Mouse (Mus musculus): ENCODE measurements at regions not wholly inside any gene's neighbourhood (a gene's known extent, or its start where the extent isn't known, plus 50 kb on each side); places are given as distances from the start of the nearest gene placed in this dataset.

DNA sequence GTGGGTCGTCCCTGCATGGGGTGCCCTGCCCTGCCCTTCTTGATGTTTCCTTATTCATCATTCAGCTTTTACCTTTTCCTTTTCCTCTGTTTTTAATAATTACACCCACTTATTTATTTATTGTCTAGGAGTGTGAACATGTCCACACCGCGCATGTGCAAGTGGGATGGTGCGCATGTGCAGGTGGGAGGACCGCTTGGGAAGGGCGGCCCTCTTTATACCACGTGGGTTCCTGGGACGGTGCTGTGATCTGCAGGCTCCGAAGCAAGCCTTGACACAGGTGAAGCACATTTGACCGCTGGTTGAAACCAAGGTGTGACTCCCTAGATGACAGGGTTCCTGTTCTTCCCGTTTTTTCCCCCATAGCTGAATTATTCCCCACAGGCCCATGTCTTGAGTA, 60.0 kb downstream of the Syf2 start:
- H3K27me3 ChIP-seq (ENCODE audit: control insufficient read depth, insufficient read depth, low read length): no peaks in the 10 kb centered on the region
- H3K4me1 ChIP-seq (ENCODE audit: control insufficient read depth, insufficient read depth, low read length): peaks cover 8% of the 10 kb centered on the region; the same call in 1 of the 2 replicates
- 0 out of 2 replicates have a peak, but pooled peaks cover 3% of the 10 kb centered on the region for H3K9me3 ChIP-seq (ENCODE audit: control insufficient read depth, low read depth, low read length)
- no peak overlapping the region for H3K4me3 ChIP-seq (ENCODE audit: low read depth, low read length)
- H3K27ac ChIP-seq (ENCODE audit: low read length): no peak overlapping the region
- H3K4me2 ChIP-seq (replicated peaks; ENCODE audit: low read depth, low read length): no peak overlapping the region
- ATAC-seq (ENCODE audit: insufficient number of reproducible peaks, insufficient read depth, low FRiP score, low read depth): no peak
- 85% methylated on average over 11 of the region's 11 CpGs for WGBS
- H3K9ac ChIP-seq (replicated peaks; ENCODE audit: low read depth, low read length): no peak overlapping the region
- H3K36me3 ChIP-seq (ENCODE audit: control insufficient read depth, insufficient read depth, low read length): no peaks in the 10 kb centered on the region

DNA sequence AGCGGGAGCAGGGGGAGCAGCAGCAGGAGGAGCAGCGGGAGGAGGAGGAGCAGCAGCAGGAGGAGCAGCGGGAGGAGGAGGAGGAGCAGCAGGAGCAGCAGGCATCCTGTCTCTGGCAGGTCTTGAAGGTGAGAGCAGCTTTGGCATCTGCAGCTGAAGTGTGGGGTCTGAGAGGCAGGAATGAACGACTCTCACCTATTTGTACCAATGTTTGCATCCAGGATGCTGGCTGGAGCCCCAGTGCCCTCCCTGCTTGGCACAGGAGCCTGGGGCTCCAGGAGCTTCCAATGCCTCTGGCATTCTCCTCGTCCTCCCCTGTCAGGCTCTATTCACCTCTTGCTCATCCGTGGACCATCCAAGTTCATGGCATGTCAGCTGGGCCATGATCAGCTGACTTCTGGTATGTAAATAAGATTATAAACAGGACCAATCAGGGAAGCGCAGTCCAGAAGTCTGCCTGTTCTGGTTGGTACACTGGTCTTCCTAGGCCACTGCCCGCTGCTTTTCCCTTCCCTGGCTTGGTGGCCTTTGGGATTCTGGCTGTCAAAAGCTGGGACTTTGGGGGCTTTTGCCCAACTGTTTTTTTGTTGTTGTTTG, 62.9 kb downstream of the Syf2 start:
- Histone ChIP-seq H3K36me3 (ENCODE audit: control insufficient read depth, insufficient read depth, low read length) (no peaks in the 10 kb centered on the region), H3K4me1 (ENCODE audit: control insufficient read depth, insufficient read depth, low read length) (peaks cover 8% of the 10 kb centered on the region; the same call in 1 of the 2 replicates), H3K9me3 (ENCODE audit: control insufficient read depth, low read depth, low read length) (0 out of 2 replicates have a peak, but pooled peaks cover 3% of the 10 kb centered on the region), H3K9ac (replicated peaks; ENCODE audit: low read depth, low read length) (no peak overlapping the region), H3K27ac (ENCODE audit: low read length) (no peak overlapping the region), H3K4me2 (replicated peaks; ENCODE audit: low read depth, low read length) (no peak overlapping the region), H3K4me3 (ENCODE audit: low read depth, low read length) (no peak overlapping the region), H3K27me3 (ENCODE audit: control insufficient read depth, insufficient read depth, low read length) (no peaks in the 10 kb centered on the region)
- ATAC-seq (ENCODE audit: insufficient number of reproducible peaks, insufficient read depth, low FRiP score, low read depth): no peak
- 59% methylated on average over 8 of the region's 8 CpGs for WGBS

DNA sequence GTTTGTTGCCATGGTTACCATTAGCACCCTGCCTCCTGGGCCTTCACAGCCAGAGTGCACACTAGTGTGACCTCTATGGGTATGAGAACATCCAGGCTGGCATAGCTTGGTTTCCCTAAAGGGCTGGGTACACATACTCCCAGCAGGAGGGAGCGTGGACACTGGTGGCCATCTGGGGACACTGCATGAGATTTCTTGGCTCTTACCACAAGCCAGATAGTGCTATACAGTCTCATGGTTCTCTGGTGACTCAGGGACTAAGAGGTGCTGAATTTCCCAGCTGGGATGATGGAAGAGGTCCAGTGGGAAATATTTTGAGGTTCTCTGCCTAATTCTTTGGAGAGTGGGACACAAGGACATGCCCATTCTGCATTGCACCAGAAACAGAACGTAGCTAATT, 63.5 kb downstream of the Syf2 start:
- H3K27ac ChIP-seq (ENCODE audit: low read length): no peak overlapping the region
- 0 out of 2 replicates have a peak, but pooled peaks cover 3% of the 10 kb centered on the region for H3K9me3 ChIP-seq (ENCODE audit: control insufficient read depth, low read depth, low read length)
- no peaks in the 10 kb centered on the region for H3K36me3 ChIP-seq (ENCODE audit: control insufficient read depth, insufficient read depth, low read length)
- 91% methylated on average over 2 of the region's 2 CpGs for WGBS
- no peak for ATAC-seq (ENCODE audit: insufficient number of reproducible peaks, insufficient read depth, low FRiP score, low read depth)
- no peaks in the 10 kb centered on the region for H3K27me3 ChIP-seq (ENCODE audit: control insufficient read depth, insufficient read depth, low read length)
- H3K4me2 ChIP-seq (replicated peaks; ENCODE audit: low read depth, low read length): no peak overlapping the region
- H3K9ac ChIP-seq (replicated peaks; ENCODE audit: low read depth, low read length): no peak overlapping the region
- H3K4me1 ChIP-seq (ENCODE audit: control insufficient read depth, insufficient read depth, low read length): peaks cover 8% of the 10 kb centered on the region; the same call in 1 of the 2 replicates
- H3K4me3 ChIP-seq (ENCODE audit: low read depth, low read length): no peak overlapping the region

DNA sequence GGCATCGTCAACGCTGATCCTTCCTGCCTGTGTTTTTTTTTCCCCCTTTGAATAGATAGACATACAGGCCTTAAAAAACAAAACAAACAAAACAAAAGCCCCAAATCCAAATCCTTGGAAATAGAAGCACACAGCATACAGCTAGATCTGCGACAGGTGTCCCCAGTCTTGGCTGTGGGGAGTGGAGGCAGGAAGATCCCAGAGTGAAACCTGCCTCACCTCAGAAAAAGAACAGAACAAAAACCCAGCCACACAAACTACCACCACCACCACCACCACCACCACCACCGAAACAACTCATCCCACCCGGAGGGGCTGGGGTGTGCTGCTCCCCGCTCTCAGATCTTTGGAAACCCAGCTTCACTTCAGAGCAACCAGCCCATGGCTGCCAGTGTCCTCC, 64.0 kb downstream of the Syf2 start:
- Histone ChIP-seq H3K27ac (ENCODE audit: low read length) (no peak overlapping the region), H3K27me3 (ENCODE audit: control insufficient read depth, insufficient read depth, low read length) (no peaks in the 10 kb centered on the region), H3K4me1 (ENCODE audit: control insufficient read depth, insufficient read depth, low read length) (peaks cover 8% of the 10 kb centered on the region; the same call in 1 of the 2 replicates), H3K36me3 (ENCODE audit: control insufficient read depth, insufficient read depth, low read length) (no peaks in the 10 kb centered on the region), H3K9ac (replicated peaks; ENCODE audit: low read depth, low read length) (no peak overlapping the region), H3K9me3 (ENCODE audit: control insufficient read depth, low read depth, low read length) (0 out of 2 replicates have a peak, but pooled peaks cover 3% of the 10 kb centered on the region), H3K4me3 (ENCODE audit: low read depth, low read length) (no peak overlapping the region), H3K4me2 (replicated peaks; ENCODE audit: low read depth, low read length) (0 out of 2 replicates have a peak overlapping the region, but pooled peaks have one; percentile 12)
- ATAC-seq (ENCODE audit: insufficient number of reproducible peaks, insufficient read depth, low FRiP score, low read depth): no peak
- WGBS: 66% methylated on average over 6 of the region's 6 CpGs

DNA sequence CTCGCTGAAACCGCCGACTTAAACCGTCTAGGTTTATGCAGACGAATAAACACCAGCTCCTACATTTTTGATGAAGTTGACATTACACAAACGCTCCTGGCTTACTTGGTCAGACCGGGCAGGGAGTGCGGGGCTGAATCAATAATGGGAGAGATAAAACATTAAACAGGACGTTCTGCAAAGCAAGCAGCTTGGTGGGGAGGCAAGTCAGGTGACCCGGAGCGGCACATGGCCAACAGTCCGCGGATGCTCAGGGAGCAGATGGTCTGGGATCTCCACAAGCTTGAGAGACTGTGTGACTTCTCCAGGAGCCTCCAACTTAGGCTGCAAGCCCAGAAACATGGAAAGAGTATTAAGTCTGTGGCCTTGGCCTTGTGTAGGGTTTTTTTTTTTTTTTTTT, 64.4 kb downstream of the Syf2 start:
- 12% methylated on average over 13 of the region's 13 CpGs for WGBS
- no peaks in the 10 kb centered on the region for H3K27me3 ChIP-seq (ENCODE audit: control insufficient read depth, insufficient read depth, low read length)
- H3K9me3 ChIP-seq (ENCODE audit: control insufficient read depth, low read depth, low read length): 0 out of 2 replicates have a peak, but pooled peaks cover 3% of the 10 kb centered on the region
- H3K9ac ChIP-seq (replicated peaks; ENCODE audit: low read depth, low read length): no peak overlapping the region
- ATAC-seq (ENCODE audit: insufficient number of reproducible peaks, insufficient read depth, low FRiP score, low read depth): no peak
- 0 out of 2 replicates have a peak overlapping the region, but pooled peaks have one; percentile 12 for H3K4me2 ChIP-seq (replicated peaks; ENCODE audit: low read depth, low read length)
- peaks cover 8% of the 10 kb centered on the region; the same call in 1 of the 2 replicates for H3K4me1 ChIP-seq (ENCODE audit: control insufficient read depth, insufficient read depth, low read length)
- H3K27ac ChIP-seq (ENCODE audit: low read length): no peak overlapping the region
- H3K36me3 ChIP-seq (ENCODE audit: control insufficient read depth, insufficient read depth, low read length): no peaks in the 10 kb centered on the region
- H3K4me3 ChIP-seq (ENCODE audit: low read depth, low read length): no peak overlapping the region

DNA sequence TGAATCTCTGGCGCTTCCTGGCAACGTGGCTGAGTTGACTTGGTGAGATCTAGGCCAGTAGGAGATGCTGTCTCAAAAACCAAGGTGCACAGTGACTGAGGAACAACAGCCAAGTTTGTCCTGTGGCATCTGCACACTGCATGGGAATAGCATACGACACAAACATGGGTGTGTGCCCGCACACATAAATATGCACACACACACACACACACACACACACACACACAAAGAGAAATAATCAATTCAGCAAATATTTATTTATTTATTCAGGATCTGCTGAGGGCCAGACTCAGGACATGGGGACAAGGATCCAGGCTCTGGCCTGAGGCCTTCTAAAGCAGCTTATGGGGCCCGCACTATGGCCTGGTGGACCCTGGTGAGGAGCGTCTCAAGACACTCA, 65.4 kb downstream of the Syf2 start:
- H3K9me3 ChIP-seq (ENCODE audit: control insufficient read depth, low read depth, low read length): 0 out of 2 replicates have a peak, but pooled peaks cover 3% of the 10 kb centered on the region
- no peaks in the 10 kb centered on the region for H3K36me3 ChIP-seq (ENCODE audit: control insufficient read depth, insufficient read depth, low read length)
- H3K27ac ChIP-seq (ENCODE audit: low read length): no peak overlapping the region
- H3K4me3 ChIP-seq (ENCODE audit: low read depth, low read length): no peak overlapping the region
- H3K9ac ChIP-seq (replicated peaks; ENCODE audit: low read depth, low read length): no peak overlapping the region
- no peaks in the 10 kb centered on the region for H3K27me3 ChIP-seq (ENCODE audit: control insufficient read depth, insufficient read depth, low read length)
- no peak for ATAC-seq (ENCODE audit: insufficient number of reproducible peaks, insufficient read depth, low FRiP score, low read depth)
- 80% methylated on average over 6 of the region's 6 CpGs for WGBS
- peaks cover 8% of the 10 kb centered on the region; the same call in 1 of the 2 replicates for H3K4me1 ChIP-seq (ENCODE audit: control insufficient read depth, insufficient read depth, low read length)
- no peak overlapping the region for H3K4me2 ChIP-seq (replicated peaks; ENCODE audit: low read depth, low read length)

DNA sequence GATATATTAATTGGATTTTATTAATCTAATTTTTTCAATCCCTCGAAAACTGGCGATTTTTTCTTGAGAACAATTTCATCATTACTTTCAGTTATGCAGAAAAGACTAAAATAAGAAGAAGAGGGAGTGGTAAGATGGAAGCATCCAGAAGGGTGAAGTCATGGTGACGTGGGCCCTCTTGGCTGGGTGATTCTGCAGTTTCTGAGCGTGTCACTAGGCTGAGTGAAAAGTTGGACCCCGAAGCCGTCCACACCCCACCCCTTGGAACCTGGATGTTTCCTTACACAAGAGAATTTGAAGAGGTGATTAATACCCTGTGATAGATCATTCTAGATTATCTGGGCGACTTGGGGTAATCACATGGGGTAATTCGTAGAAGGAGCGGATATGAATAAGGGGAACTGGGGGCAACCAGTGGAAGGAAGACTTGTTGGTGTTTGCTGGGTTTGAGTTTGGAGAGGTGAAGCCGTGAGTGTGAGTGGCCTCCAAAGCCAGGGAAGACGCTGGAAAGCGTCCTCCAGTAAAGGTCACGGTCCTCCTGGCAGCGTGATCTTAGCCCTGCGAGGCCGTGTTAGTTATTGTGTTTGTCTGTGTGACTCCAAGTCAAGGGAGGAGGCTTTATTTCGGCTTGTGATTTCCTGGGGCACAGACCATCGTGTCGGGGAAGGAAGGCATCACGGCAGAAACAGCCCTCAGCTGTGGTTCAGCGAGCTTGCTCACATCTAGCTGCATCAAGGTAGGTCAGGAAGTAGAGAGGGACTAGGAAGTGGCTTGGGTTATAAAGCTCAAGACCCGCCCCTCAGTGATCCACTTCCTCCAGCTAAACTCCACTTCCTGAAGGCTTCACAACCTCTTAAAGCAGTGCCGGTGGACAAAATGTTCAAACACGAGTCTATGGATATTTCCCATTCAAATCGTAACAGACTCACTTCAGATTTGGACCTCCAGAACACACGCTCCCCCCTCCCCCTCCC, 67.0 kb downstream of the Syf2 start:
- no peak overlapping the region for H3K27ac ChIP-seq (ENCODE audit: low read length)

DNA sequence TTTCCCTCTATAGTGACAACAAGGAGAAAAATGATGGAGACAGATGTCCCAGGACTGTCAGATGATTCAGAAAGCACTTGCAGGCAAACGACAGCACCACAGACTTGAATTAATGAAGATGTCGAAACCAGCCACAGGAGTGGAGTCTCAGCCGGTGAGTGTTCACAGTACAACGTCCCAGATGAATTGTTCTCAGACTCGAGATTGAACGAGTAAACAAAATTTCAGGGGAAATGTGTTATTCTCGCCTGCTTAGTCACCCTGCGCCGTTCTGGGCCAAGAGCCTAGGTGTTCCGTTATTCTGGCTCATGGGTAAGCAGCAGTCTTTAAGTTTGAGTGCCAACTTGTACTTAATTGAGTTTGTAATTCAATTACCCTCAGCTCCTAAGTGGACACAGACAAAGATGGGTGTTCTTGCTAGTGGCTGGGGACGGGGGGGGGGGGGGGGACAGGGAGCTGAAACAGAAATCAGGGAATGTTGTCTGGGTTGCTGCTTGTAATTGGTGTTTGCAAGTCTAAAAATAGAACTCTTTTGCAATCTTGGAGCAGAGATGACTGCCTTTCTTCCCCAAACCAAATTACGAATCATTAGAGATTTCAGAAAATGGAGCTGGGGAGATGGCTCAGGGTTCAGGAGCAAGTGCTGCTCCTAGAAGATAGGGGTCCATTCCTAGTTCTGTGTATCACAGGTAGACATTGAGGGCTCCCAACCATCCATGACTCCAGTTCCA, 68.4 kb downstream of the Syf2 start:
- no peak overlapping the region for H3K4me2 ChIP-seq (replicated peaks; ENCODE audit: low read depth, low read length)
- H3K36me3 ChIP-seq (ENCODE audit: control insufficient read depth, insufficient read depth, low read length): no peaks in the 10 kb centered on the region
- H3K27ac ChIP-seq (ENCODE audit: low read length): no peak overlapping the region
- H3K9me3 ChIP-seq (ENCODE audit: control insufficient read depth, low read depth, low read length): no peaks in the 10 kb centered on the region
- no peak for ATAC-seq (ENCODE audit: insufficient number of reproducible peaks, insufficient read depth, low FRiP score, low read depth)
- H3K9ac ChIP-seq (replicated peaks; ENCODE audit: low read depth, low read length): no peak overlapping the region
- 41% methylated on average over 12 of the region's 12 CpGs for WGBS
- no peak overlapping the region for H3K4me3 ChIP-seq (ENCODE audit: low read depth, low read length)
- H3K27me3 ChIP-seq (ENCODE audit: control insufficient read depth, insufficient read depth, low read length): no peaks in the 10 kb centered on the region
- H3K4me1 ChIP-seq (ENCODE audit: control insufficient read depth, insufficient read depth, low read length): peaks cover 13% of the 10 kb centered on the region

More for the DNA sequence above, 67.0 kb downstream of the Syf2 start:
- H3K27me3 ChIP-seq (ENCODE audit: control insufficient read depth, insufficient read depth, low read length): no peaks in the 10 kb centered on the region
- no peak overlapping the region for H3K4me3 ChIP-seq (ENCODE audit: low read depth, low read length)
- no peak overlapping the region for H3K9ac ChIP-seq (replicated peaks; ENCODE audit: low read depth, low read length)
- peaks cover 13% of the 10 kb centered on the region for H3K4me1 ChIP-seq (ENCODE audit: control insufficient read depth, insufficient read depth, low read length)
- no peaks in the 10 kb centered on the region for H3K36me3 ChIP-seq (ENCODE audit: control insufficient read depth, insufficient read depth, low read length)
- H3K4me2 ChIP-seq (replicated peaks; ENCODE audit: low read depth, low read length): no peak overlapping the region
- H3K9me3 ChIP-seq (ENCODE audit: control insufficient read depth, low read depth, low read length): no peaks in the 10 kb centered on the region
- 88% methylated on average over 26 of the region's 26 CpGs for WGBS
- ATAC-seq (ENCODE audit: insufficient number of reproducible peaks, insufficient read depth, low FRiP score, low read depth): no peak

Measured in stomach, embryonic 14.5 days (tissue).